Mouse (Mus musculus) intestine, embryonic 16.5 days (tissue): Measurements from ENCODE around the gene Vcl. TPM values are rescaled to one million over a fixed set of nuclear protein-coding genes. Genes with fewer than 3 reads are reported as not detected.

Experiments used
- polyA plus RNA-seq: library from polyadenylated mRNA; unstranded; fragments of >200 nt; fragmentation: Nextera tagmentation; extraction: Ambion mirVana; gene quantifications from 2 replicates; pipeline ENCODE4 v1.2.1, GENCODE M21; 2015

The Vcl gene
- polyA plus RNA-seq, 1 experiment from 2014 or later, result 51.5 TPM

Other genes starting within 250 kb of the Vcl start
- 15.0 and 16.0 TPM in 2 replicates for gene Fut11, start 234.4 kb upstream of the Vcl start, polyA plus RNA-seq
- 171 and 190 TPM in 2 replicates for gene Chchd1, start 226.4 kb upstream of the Vcl start, polyA plus RNA-seq
- gene Zswim8, start 221.8 kb upstream of the Vcl start, polyA plus RNA-seq, result 21.8 and 23.3 TPM in 2 replicates
- gene Ndst2, start 194.8 kb upstream of the Vcl start, polyA plus RNA-seq, result 18.3 and 21.2 TPM in 2 replicates
- 33.6 and 35.8 TPM in 2 replicates for gene Camk2g, start 135.3 kb upstream of the Vcl start, polyA plus RNA-seq
- 2.7 and 2.9 TPM in 2 replicates for gene Plau, start 92.7 kb upstream of the Vcl start, polyA plus RNA-seq
- 82.1 and 93.0 TPM in 2 replicates for gene Ap3m1, start 123.1 kb downstream of the Vcl start, polyA plus RNA-seq
- gene Adk, start 123.2 kb downstream of the Vcl start, polyA plus RNA-seq, result 244 and 262 TPM in 2 replicates